Mouse (Mus musculus): ENCODE results near the gene Exosc6. TPM values are rescaled to one million over a fixed set of nuclear protein-coding genes. Genes with fewer than 3 reads are reported as not detected.
"Not testable (repeated sequence)": the region's sequence is repeated elsewhere in the genome, so short reads cannot be mapped to it uniquely, and the experiment has no call there.

The Exosc6 gene
- polyA plus RNA-seq (2014; fragmentation: Nextera tagmentation; extraction: Ambion mirVana): not detected in 2 replicates

DNA sequence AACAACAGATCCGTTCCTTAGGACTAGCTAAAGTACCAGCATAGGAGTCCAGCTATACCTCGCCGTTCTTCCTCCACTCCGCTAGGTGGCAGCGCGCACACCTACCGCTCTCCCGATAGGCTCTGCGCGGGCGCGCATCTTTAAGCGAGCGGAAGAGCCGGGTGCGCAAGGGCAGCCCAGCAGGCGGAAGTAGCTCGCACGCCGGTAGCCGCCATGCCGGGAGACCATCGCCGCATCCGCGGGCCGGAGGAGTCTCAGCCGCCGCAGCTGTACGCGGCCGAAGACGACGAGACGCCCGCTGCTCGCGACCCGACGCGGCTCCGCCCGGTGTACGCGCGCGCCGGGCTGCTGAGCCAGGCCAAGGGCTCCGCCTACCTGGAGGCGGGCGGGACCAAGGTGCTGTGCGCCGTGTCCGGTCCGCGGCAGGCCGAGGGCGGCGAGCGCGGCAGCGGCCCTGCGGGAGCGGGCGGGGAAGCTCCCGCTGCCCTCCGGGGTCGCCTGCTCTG lies at the start of gene Exosc6:
TSS of gene Exosc6 (plus strand) at position 182 of the 506 bp plus-strand sequence.
- no peaks in the 10 kb centered on the region for H3K27me3 ChIP-seq (ENCODE audit: control insufficient read depth, insufficient read depth, low read length)
- peaks cover 19% of the 10 kb centered on the region for H3K4me1 ChIP-seq (ENCODE audit: control insufficient read depth, insufficient read depth, low read length)
- under 1% methylated on average over 58 of the region's 68 CpGs for WGBS
- peak within 1 kb of the TSS; percentile 75 for H3K9ac ChIP-seq (replicated peaks; ENCODE audit: low read depth, low read length)
- ATAC-seq (ENCODE audit: low read depth): peak; percentile 97
- peak within 1 kb of the TSS; percentile 89 for H3K4me3 ChIP-seq (ENCODE audit: low read depth, low read length)
- peak within 1 kb of the TSS; percentile 60 for H3K27ac ChIP-seq (ENCODE audit: low read depth, low read length)
- peaks cover 41% of the 10 kb centered on the region for H3K36me3 ChIP-seq (ENCODE audit: control insufficient read depth, insufficient read depth, low read length)
- peak within 1 kb of the TSS; percentile 98 for H3K4me2 ChIP-seq (ENCODE audit: low read depth, low read length)
- H3K9me3 ChIP-seq (ENCODE audit: control insufficient read depth, low read length): no peaks in the 10 kb centered on the region

DNA sequence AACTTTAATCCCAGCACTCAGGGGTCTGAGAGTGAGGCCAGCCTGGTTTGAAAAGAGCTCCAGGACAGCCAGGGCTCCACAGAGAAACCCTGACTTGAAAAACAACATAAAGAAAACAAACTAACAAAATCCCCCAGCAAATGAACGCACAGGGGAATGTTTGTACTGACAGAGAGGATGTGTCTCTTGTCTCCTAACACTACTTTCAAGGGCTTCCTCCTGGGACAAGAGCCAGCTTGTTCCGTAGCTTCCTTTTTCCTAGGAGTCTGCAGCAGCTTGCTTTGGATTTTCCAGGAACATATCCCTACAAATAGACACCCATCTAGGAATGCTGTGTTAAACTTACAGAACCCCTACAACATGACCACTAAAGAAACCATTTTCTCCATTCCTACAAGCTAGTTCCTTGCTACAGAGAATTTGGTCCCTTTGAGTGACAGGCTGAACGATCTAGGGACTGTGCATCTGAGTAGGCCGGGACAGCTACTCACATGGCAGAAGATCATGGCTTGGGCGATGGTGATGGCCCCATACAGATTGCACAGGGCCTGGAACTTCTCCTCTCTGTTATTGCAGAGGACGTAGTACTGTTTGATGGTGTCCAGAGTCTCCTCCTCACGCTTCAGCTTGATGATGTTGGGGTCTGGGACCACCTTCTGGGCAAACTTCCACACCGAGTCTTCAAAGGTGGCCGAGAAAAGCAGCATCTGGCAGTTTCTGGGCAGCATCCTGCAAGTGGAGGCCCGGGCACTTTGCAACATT lies 45.7 kb upstream of the Exosc6 start:
- WGBS: 94% methylated on average over 6 of the region's 10 CpGs
- not testable (repeated sequence) for ATAC-seq (ENCODE audit: low read depth); H3K4me3 ChIP-seq (ENCODE audit: low read depth, low read length); H3K27ac ChIP-seq (ENCODE audit: low read depth, low read length); H3K9ac ChIP-seq (replicated peaks; ENCODE audit: low read depth, low read length); H3K9me3 ChIP-seq (ENCODE audit: control insufficient read depth, low read length); H3K27me3 ChIP-seq (ENCODE audit: control insufficient read depth, insufficient read depth, low read length); H3K4me2 ChIP-seq (ENCODE audit: low read depth, low read length); H3K4me1 ChIP-seq (ENCODE audit: control insufficient read depth, insufficient read depth, low read length)
- peaks cover 49% of the 10 kb centered on the region for H3K36me3 ChIP-seq (ENCODE audit: control insufficient read depth, insufficient read depth, low read length)

DNA sequence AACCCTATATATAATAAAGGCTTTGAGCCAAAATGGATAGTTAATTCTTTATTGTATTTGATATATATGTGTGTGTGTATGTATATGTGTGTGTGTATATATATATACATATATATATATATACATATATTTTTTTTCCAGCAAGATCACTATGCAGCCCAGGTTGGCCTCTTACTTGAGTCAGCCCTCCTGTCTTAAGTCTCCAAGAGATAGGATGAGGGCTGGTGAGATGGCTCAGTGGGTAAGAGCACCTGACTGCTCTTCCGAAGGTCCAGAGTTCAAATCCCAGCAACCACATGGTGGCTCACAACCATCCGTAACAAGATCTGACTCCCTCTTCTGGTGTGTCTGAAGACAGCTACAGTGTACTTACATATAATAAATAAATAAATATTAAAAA lies 29.5 kb upstream of the Exosc6 start:
- not testable (repeated sequence) for H3K27me3 ChIP-seq (ENCODE audit: control insufficient read depth, insufficient read depth, low read length); H3K9me3 ChIP-seq (ENCODE audit: control insufficient read depth, low read length); H3K4me3 ChIP-seq (ENCODE audit: low read depth, low read length); H3K4me1 ChIP-seq (ENCODE audit: control insufficient read depth, insufficient read depth, low read length); ATAC-seq (ENCODE audit: low read depth); H3K36me3 ChIP-seq (ENCODE audit: control insufficient read depth, insufficient read depth, low read length); H3K27ac ChIP-seq (ENCODE audit: low read depth, low read length); H3K9ac ChIP-seq (replicated peaks; ENCODE audit: low read depth, low read length); H3K4me2 ChIP-seq (ENCODE audit: low read depth, low read length)
- WGBS: 89% methylated on average over 1 of the region's 2 CpGs

DNA sequence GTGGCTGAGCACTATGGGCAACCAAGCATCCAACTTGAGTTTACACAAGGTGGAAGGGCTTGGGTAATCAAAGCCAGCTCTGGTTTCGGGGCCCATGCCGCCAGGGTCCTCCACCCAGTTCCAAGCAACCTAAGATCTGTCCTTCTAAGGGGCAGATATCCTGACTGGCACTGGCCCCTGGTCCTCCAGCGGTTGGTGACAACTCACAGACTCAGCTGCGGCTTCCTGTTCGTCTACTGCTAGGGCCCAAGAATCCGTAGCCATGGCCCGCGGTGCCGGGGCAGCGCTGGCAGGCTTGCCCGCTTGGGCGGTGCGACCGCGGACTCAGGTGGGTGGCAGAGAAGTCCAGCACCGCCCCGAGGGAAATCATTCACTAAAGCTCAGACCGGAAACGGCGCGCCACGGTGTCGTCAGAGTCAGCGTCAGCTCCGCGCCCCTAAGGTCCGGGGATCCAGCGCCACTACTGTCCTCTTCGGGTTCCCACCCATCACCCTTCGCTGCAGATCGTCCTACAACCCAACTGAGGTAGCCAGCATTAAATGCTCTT lies 28.7 kb upstream of the Exosc6 start:
- peak overlapping the region; percentile 84 for H3K4me2 ChIP-seq (ENCODE audit: low read depth, low read length)
- H3K9ac ChIP-seq (replicated peaks; ENCODE audit: low read depth, low read length): peak overlapping the region; percentile 82
- under 1% methylated on average over 31 of the region's 31 CpGs for WGBS
- no peaks in the 10 kb centered on the region for H3K36me3 ChIP-seq (ENCODE audit: control insufficient read depth, insufficient read depth, low read length)
- H3K4me1 ChIP-seq (ENCODE audit: control insufficient read depth, insufficient read depth, low read length): 0 out of 2 replicates have a peak, but pooled peaks cover 9% of the 10 kb centered on the region
- ATAC-seq (ENCODE audit: low read depth): peak; percentile 95
- H3K27ac ChIP-seq (ENCODE audit: low read depth, low read length): peak overlapping the region; percentile 76
- H3K4me3 ChIP-seq (ENCODE audit: low read depth, low read length): peak overlapping the region; percentile 86
- no peaks in the 10 kb centered on the region for H3K27me3 ChIP-seq (ENCODE audit: control insufficient read depth, insufficient read depth, low read length)
- no peaks in the 10 kb centered on the region for H3K9me3 ChIP-seq (ENCODE audit: control insufficient read depth, low read length)

DNA sequence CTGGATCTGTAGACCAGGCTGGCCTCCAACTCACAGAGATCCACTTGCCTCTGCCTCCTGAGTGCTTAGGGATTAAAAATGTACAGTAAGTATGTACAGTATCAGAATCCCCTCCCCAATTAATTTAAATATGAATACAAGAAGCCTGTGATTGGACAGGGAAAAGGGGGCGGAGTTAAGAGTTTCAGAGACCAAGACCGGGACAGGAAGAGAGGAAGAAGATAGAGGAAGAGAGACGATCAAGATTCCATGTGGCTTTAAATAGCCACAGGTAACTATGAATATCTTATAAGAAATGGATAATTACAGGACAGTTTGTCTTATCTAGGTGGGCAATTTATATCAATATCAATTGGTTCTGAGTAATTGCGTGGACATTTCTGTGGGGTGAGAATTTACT lies 26.6 kb upstream of the Exosc6 start:
- no peaks in the 10 kb centered on the region for H3K36me3 ChIP-seq (ENCODE audit: control insufficient read depth, insufficient read depth, low read length)
- ATAC-seq (ENCODE audit: low read depth): no peak
- WGBS: 56% methylated on average over 4 of the region's 4 CpGs

DNA sequence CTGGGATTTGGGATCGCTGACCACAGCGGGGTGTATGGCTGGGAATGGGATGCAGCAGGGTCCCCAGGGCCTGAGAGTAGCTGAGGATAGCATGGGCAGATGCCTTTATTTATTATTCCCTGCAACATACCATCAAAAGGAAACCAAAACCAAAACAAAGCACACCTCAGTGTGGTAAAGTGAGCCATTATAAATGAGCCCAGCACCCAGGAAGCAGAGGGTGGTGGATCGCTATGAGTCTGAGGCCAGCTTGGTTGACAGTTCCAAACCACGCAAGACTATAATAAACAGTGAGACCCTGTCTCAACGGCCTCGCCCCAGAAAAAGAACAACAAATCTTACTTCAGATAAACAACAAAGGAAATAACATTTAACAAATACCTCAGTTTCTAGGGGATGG lies 26.1 kb upstream of the Exosc6 start:
- Histone ChIP-seq H3K4me2 (ENCODE audit: low read depth, low read length) (no peak overlapping the region), H3K4me1 (ENCODE audit: control insufficient read depth, insufficient read depth, low read length) (peaks cover 17% of the 10 kb centered on the region), H3K27ac (ENCODE audit: low read depth, low read length) (no peak overlapping the region), H3K36me3 (ENCODE audit: control insufficient read depth, insufficient read depth, low read length) (no peaks in the 10 kb centered on the region), H3K9ac (replicated peaks; ENCODE audit: low read depth, low read length) (no peak overlapping the region), H3K9me3 (ENCODE audit: control insufficient read depth, low read length) (no peaks in the 10 kb centered on the region), H3K27me3 (ENCODE audit: control insufficient read depth, insufficient read depth, low read length) (no peaks in the 10 kb centered on the region), H3K4me3 (ENCODE audit: low read depth, low read length) (no peak overlapping the region)
- no peak for ATAC-seq (ENCODE audit: low read depth)
- WGBS: 79% methylated on average over 6 of the region's 6 CpGs

More for the DNA sequence above, 26.6 kb upstream of the Exosc6 start:
- H3K9ac ChIP-seq (replicated peaks; ENCODE audit: low read depth, low read length): no peak overlapping the region
- H3K4me2 ChIP-seq (ENCODE audit: low read depth, low read length): no peak overlapping the region
- H3K27ac ChIP-seq (ENCODE audit: low read depth, low read length): no peak overlapping the region
- no peak overlapping the region for H3K4me3 ChIP-seq (ENCODE audit: low read depth, low read length)
- peaks cover 12% of the 10 kb centered on the region for H3K4me1 ChIP-seq (ENCODE audit: control insufficient read depth, insufficient read depth, low read length)
- H3K9me3 ChIP-seq (ENCODE audit: control insufficient read depth, low read length): no peaks in the 10 kb centered on the region
- no peaks in the 10 kb centered on the region for H3K27me3 ChIP-seq (ENCODE audit: control insufficient read depth, insufficient read depth, low read length)

DNA sequence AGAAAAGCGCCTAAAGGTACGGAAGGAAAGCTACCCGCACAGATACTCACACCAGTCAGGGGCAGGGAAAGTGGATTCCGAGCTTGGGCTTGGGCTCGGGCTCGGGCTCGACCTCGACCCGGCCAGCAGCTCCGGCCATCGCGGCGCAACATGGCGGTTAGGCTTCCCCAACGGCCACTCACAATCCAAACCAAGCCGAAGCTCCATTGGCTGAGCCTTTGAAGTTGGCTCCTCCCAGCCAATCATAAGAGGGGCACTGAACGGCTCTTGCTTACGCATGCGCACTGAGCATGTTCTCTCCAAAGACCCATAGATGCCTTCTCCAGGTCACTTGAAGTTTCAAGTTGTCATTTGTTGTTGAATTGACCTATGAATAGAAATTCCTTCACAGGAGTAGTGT lies 24.6 kb upstream of the Exosc6 start, which contains the start of gene Ddx19b:
TSS of gene Ddx19b (minus strand) at position 180 of the 400 bp plus-strand sequence.
- H3K36me3 ChIP-seq (ENCODE audit: control insufficient read depth, insufficient read depth, low read length): peaks cover 3% of the 10 kb centered on the region; the same call in 1 of the 2 replicates
- 96% methylated on average over 19 of the region's 19 CpGs for WGBS
- peaks cover 23% of the 10 kb centered on the region for H3K4me1 ChIP-seq (ENCODE audit: control insufficient read depth, insufficient read depth, low read length)
- H3K4me3 ChIP-seq (ENCODE audit: low read depth, low read length): no peak within 1 kb of the TSS
- H3K9me3 ChIP-seq (ENCODE audit: control insufficient read depth, low read length): no peaks in the 10 kb centered on the region
- no peak for ATAC-seq (ENCODE audit: low read depth)
- H3K27ac ChIP-seq (ENCODE audit: low read depth, low read length): no peak within 1 kb of the TSS
- H3K27me3 ChIP-seq (ENCODE audit: control insufficient read depth, insufficient read depth, low read length): no peaks in the 10 kb centered on the region
- H3K4me2 ChIP-seq (ENCODE audit: low read depth, low read length): no peak within 1 kb of the TSS
- no peak within 1 kb of the TSS for H3K9ac ChIP-seq (replicated peaks; ENCODE audit: low read depth, low read length)

DNA sequence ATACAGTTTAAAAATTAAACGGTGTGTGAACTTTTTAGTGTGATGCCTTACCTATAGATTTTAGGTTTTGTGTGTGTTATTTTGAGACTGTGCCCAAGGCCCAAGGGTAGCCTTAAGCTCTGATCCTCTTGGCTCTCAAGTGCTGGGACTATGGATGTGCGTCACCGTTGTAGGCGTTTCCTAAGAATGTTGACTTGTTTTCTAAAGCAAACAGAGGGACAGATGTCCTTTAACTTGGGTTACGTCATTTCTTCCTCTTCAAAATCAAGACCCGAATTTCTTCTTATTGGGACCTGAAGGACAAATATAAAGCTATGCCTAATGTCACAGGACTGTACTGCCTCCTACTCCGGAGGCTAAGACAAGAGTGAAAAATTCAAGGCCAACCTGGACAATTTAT lies 23.2 kb upstream of the Exosc6 start, which contains the start of gene Aars:
TSS of gene Aars (plus strand) at position 229 of the 400 bp plus-strand sequence.
- Histone ChIP-seq H3K9me3 (ENCODE audit: control insufficient read depth, low read length) (no peaks in the 10 kb centered on the region), H3K9ac (replicated peaks; ENCODE audit: low read depth, low read length) (peak within 1 kb of the TSS; percentile 74), H3K4me2 (ENCODE audit: low read depth, low read length) (peak within 1 kb of the TSS; percentile 73), H3K27me3 (ENCODE audit: control insufficient read depth, insufficient read depth, low read length) (no peaks in the 10 kb centered on the region), H3K4me3 (ENCODE audit: low read depth, low read length) (peak within 1 kb of the TSS; percentile 73), H3K36me3 (ENCODE audit: control insufficient read depth, insufficient read depth, low read length) (peaks cover 10% of the 10 kb centered on the region), H3K4me1 (ENCODE audit: control insufficient read depth, insufficient read depth, low read length) (peaks cover 19% of the 10 kb centered on the region), H3K27ac (ENCODE audit: low read depth, low read length) (peak within 1 kb of the TSS; percentile 85)
- no peak for ATAC-seq (ENCODE audit: low read depth)
- WGBS: 97% methylated on average over 7 of the region's 7 CpGs

Data from neural tube, embryonic 14.5 days (tissue).